Mouse (Mus musculus) adrenal gland, postnatal 25 days (tissue): ENCODE data around the gene Mprip. TPM values are rescaled to one million over a fixed set of nuclear protein-coding genes. Genes with fewer than 3 reads are reported as not detected.

Experiments used
- DNase-seq: peaks from one replicate; pipeline ENCODE4 v3.0.0; 2021; ENCODE audit warnings: mixed read lengths
- total RNA-seq: library from RNA; stranded (reverse); gene quantifications from 2 replicates; pipeline ENCODE4 v1.2.3, GENCODE M21; 2021

The Mprip gene
- total RNA-seq, 1 experiment from 2014 or later = 224 TPM

GRCm38 (mm10) chr11:59759626-59760025, 98.5 kb downstream of the Mprip start:
- no peak for DNase-seq

GRCm38 (mm10) chr11:59760796-59761195, 99.7 kb downstream of the Mprip start:
- DNase-seq = no peak

GRCm38 (mm10) chr11:59769307-59769706, 108.2 kb downstream of the Mprip start:
- DNase-seq = no peak

GRCm38 (mm10) chr11:59769738-59770137, 108.6 kb downstream of the Mprip start:
- peak; percentile 26 for DNase-seq

- no peak for DNase-seq
Observed at GRCm38 (mm10) chr11:59770753-59771152, 109.6 kb downstream of the Mprip start.

GRCm38 (mm10) chr11:59772291-59772690, 111.2 kb downstream of the Mprip start:
- no peak for DNase-seq

- DNase-seq = no peak
Observed at GRCm38 (mm10) chr11:59772902-59773301, 111.8 kb downstream of the Mprip start.

GRCm38 (mm10) chr11:59774522-59774921, 113.4 kb downstream of the Mprip start:
- DNase-seq = no peak

- DNase-seq = no peak
Observed at GRCm38 (mm10) chr11:59775435-59776148, 114.5 kb downstream of the Mprip start.

- DNase-seq = no peak
Observed at GRCm38 (mm10) chr11:59777259-59777658, 116.2 kb downstream of the Mprip start.

- peak; percentile 79 for DNase-seq
Observed at GRCm38 (mm10) chr11:59778181-59778873, 117.2 kb downstream of the Mprip start.

- no peak for DNase-seq
Observed at GRCm38 (mm10) chr11:59778874-59779223, 117.7 kb downstream of the Mprip start.

- no peak for DNase-seq
Observed at GRCm38 (mm10) chr11:59779406-59779805, 118.3 kb downstream of the Mprip start.

GRCm38 (mm10) chr11:59780241-59780640, 119.1 kb downstream of the Mprip start:
- DNase-seq = no peak

GRCm38 (mm10) chr11:59782091-59782590, 121.0 kb downstream of the Mprip start:
- no peak for DNase-seq

- DNase-seq = no peak
Observed at GRCm38 (mm10) chr11:59783591-59783990, 122.5 kb downstream of the Mprip start.

GRCm38 (mm10) chr11:59786444-59787198, 125.5 kb downstream of the Mprip start:
- no peak for DNase-seq

GRCm38 (mm10) chr11:59787199-59787781, 126.2 kb downstream of the Mprip start, which contains the start of gene Pld6:
TSS of gene Pld6 (minus strand) at chr11:59787645.
- DNase-seq = peak; percentile 76

- DNase-seq = no peak
Observed at GRCm38 (mm10) chr11:59789311-59789710, 128.2 kb downstream of the Mprip start.

GRCm38 (mm10) chr11:59793390-59793789, 132.3 kb downstream of the Mprip start:
- DNase-seq = no peak

GRCm38 (mm10) chr11:59800412-59800811, 139.3 kb downstream of the Mprip start:
- no peak for DNase-seq

- DNase-seq = no peak
Observed at GRCm38 (mm10) chr11:59801881-59802280, 140.8 kb downstream of the Mprip start.
